Mouse (Mus musculus) lung, postnatal 14 days (tissue): Measurements from ENCODE around the gene Ercc6l2.

Experiments
- DNase-seq: peaks from one replicate; pipeline ENCODE4 v3.0.0; 2021

The Ercc6l2 gene

DNA sequence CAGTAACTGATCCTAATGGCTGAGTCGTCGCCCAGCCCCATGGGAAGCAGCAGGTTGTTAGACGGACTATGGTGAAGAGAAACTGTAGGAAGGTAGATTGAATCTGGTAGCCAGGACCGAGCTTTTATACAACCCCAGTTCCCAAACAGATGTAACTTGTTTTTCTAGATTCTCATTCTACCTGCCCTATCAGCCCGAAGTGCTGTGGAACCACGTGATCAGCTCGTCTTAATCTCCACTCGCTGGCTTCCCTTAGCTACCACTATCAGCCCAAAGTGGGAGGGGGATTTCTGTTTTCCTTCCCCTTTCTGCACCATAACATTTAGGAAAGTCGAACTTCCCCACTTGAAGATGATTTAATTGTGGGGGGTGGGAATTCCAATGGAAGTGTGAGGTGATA lies 121.3 kb downstream of the Ercc6l2 start:
- DNase-seq, result no peak

DNA sequence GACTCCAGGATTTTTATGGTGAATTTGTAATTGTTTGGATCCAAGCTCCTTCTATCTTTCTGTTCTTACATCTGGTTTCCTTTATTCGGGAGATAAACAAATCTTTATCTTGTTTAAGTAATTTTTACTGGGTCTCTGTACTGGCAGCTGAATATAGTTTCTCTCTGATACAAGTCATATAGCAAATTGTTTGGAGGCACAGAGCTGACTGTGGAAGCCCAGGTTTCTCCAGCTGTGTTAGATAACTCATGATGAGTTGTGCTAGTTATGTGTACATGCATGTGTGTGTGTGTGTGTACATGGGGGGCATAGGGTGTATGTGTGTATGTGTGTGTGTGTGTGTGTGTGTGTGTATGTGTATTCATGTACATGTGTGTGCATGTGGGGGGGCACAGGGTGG lies 125.2 kb downstream of the Ercc6l2 start:
- no peak for DNase-seq

DNA sequence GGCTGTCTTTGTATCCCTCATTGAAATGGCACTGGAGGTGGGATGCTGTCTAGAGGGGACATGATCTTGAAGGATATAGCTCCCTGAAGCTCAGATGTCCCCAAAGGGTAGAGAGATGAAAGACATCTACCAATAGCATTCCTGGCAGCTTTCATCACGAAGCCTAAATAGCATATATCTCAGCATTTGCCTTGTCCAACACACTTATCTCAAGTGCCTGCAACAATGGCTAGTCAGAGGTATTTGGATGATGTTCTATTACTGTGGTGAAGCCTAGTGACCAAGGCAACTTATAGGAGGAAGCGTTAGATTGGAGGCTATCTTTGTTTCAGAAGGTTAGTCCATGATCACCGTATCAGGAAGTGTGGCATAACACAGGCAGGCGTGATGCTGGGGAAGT lies 126.1 kb downstream of the Ercc6l2 start:
- no peak for DNase-seq

DNA sequence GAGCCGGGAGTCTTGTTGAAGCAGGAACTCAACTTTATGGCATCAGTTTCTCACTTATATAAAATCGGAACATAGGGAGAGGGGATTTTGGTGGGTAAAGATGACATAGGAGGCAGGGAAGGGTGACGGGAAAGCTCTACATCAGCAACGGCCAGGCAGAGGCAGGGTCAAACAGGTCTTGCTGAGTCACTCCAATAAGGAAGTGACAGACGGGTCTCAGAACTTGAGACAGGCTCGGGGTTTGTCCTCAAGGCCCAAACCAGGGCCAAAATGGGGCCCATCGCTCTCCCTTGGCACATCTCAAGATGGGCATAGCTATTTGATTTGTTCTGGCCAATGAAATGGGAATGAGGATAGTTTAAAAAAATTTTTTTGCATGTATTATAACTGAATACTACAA lies 128.6 kb downstream of the Ercc6l2 start:
- no peak for DNase-seq

DNA sequence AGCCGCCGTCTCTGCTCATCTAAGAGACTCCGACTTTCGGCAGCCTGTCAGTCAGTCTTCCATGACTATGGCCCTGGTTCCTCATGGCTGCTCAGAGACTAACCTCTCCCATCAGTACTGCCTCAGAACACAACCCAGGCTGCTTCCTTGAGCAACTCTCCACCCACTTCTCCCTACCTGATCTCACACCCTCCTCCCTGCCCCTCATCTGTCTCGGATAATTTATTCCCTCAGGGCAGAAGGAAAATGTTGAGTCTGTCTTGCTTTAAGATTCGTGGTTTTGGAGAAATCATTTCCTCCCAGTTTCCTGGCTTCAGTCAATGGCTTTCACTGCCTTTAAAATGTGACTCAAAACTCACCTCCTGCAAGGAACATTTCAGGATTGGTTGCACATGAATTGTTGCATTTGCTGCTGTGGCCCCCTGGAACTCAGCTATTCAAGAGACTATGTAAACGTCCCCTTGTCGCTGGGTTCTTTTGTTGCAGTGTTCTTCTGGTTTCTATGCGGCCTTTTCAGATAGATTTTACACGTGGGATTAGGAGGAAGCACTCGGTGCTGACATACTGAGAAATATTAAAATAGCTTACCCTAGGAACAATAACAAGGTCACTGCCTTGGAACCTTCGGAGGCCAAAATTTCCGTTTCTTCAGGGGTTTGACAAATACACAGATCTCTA lies 129.4 kb downstream of the Ercc6l2 start:
- no peak for DNase-seq
